Mouse (Mus musculus) layer of hippocampus, adult 2 months (tissue): Measurements from ENCODE around the gene Prkce. TPM values are rescaled to one million over a fixed set of nuclear protein-coding genes. Genes with fewer than 3 reads are reported as not detected.

Source experiments
- DNase-seq, 2 experiments: peaks; one replicate each; pipeline ENCODE4 v3.0.0; 2022; ENCODE audit warnings: low spot score in 2 of 2
- H3K27ac ChIP-seq: fragments of 200-600 bp; 2 replicates; pipeline ENCODE4 v1.8.1; 2022
- H3K4me3 ChIP-seq: fragments of 200-600 bp; 2 replicates; pipeline ENCODE4 v1.8.1; 2022; ENCODE audit warnings: mild to moderate bottlenecking
- CTCF ChIP-seq: fragments of 200-600 bp; conservative IDR thresholded peaks from 2 replicates; pipeline ENCODE4 v1.8.1; 2022; ENCODE audit warnings: antibody characterized with exemption, mild to moderate bottlenecking, moderate library complexity
- total RNA-seq, 2 experiments: library from RNA; stranded (reverse); gene quantifications; 2 replicates each; pipeline ENCODE4 v1.2.3; 2021

The Prkce gene
- total RNA-seq, 2 experiments from 2014 or later = 422 to 451 TPM

- no peak for DNase-seq
- peak overlapping the region; percentile 46; the same call in 1 of the 2 replicates for H3K27ac ChIP-seq
- TF ChIP-seq CTCF = no peak
- H3K4me3 ChIP-seq = no peak overlapping the region
Observed at GRCm38 (mm10) chr17:86325317-86325716, 157.7 kb downstream of the Prkce start.

- no peak for DNase-seq
- Histone ChIP-seq H3K27ac (peak overlapping the region; percentile 78), H3K4me3 (no peak overlapping the region)
- TF ChIP-seq CTCF = no peak
Observed at GRCm38 (mm10) chr17:86327958-86328357, 160.4 kb downstream of the Prkce start.

- TF ChIP-seq CTCF = no peak
- DNase-seq = no peak
- H3K27ac ChIP-seq = peak overlapping the region; percentile 78
- no peak overlapping the region for H3K4me3 ChIP-seq
Observed at GRCm38 (mm10) chr17:86329273-86330075, 161.9 kb downstream of the Prkce start.

GRCm38 (mm10) chr17:86330076-86330955 lies 162.7 kb downstream of the Prkce start:
- Histone ChIP-seq H3K27ac (peak overlapping the region; percentile 89), H3K4me3 (no peak overlapping the region)
- TF ChIP-seq CTCF = no peak
- DNase-seq = peak; percentile 51

GRCm38 (mm10) chr17:86331835-86332234 lies 164.2 kb downstream of the Prkce start:
- no peak for TF ChIP-seq CTCF
- Histone ChIP-seq H3K27ac (peak overlapping the region; percentile 89), H3K4me3 (no peak overlapping the region)
- no peak for DNase-seq

- no peak for TF ChIP-seq CTCF
- DNase-seq = no peak
Observed at GRCm38 (mm10) chr17:86334990-86335389, 167.4 kb downstream of the Prkce start.

GRCm38 (mm10) chr17:86336652-86337073 lies 169.1 kb downstream of the Prkce start:
- no peak for DNase-seq
- peak overlapping the region; percentile 51; the same call in 1 of the 2 replicates for H3K27ac ChIP-seq
- no peak for TF ChIP-seq CTCF
- H3K4me3 ChIP-seq = no peak overlapping the region

More at GRCm38 (mm10) chr17:86334990-86335389, 167.4 kb downstream of the Prkce start:
- Histone ChIP-seq H3K4me3 (no peak overlapping the region), H3K27ac (no peak overlapping the region; the same call in 1 of the 2 replicates)

GRCm38 (mm10) chr17:86337076-86337475 lies 169.5 kb downstream of the Prkce start:
- DNase-seq = no peak
- no peak overlapping the region for H3K4me3 ChIP-seq

GRCm38 (mm10) chr17:86338328-86338727 lies 170.7 kb downstream of the Prkce start:
- TF ChIP-seq CTCF = no peak
- Histone ChIP-seq H3K27ac (peak overlapping the region; percentile 46), H3K4me3 (no peak overlapping the region)
- DNase-seq = no peak

More at GRCm38 (mm10) chr17:86337076-86337475, 169.5 kb downstream of the Prkce start:
- H3K27ac ChIP-seq = no peak overlapping the region
- no peak for TF ChIP-seq CTCF

GRCm38 (mm10) chr17:86344032-86344431 lies 176.4 kb downstream of the Prkce start:
- no peak for DNase-seq
- TF ChIP-seq CTCF = no peak
- no peak overlapping the region for H3K4me3 ChIP-seq
- H3K27ac ChIP-seq = peak overlapping the region; percentile 88

GRCm38 (mm10) chr17:86345234-86346005 lies 177.8 kb downstream of the Prkce start:
- peak; percentile 85 to 88 for DNase-seq
- Histone ChIP-seq H3K4me3 (peak overlapping the region; percentile 8; the same call in 1 of the 2 replicates), H3K27ac (peak overlapping the region; percentile 88)
- no peak for TF ChIP-seq CTCF

GRCm38 (mm10) chr17:86350236-86350635 lies 182.7 kb downstream of the Prkce start:
- Histone ChIP-seq H3K4me3 (no peak overlapping the region), H3K27ac (peak overlapping the region; percentile 76)
- DNase-seq = no peak
- no peak for TF ChIP-seq CTCF
